Mouse (Mus musculus) midbrain, embryonic 11.5 days (tissue): ENCODE results near the gene Prkg1. TPM values are rescaled to one million over a fixed set of nuclear protein-coding genes. Genes with fewer than 3 reads are reported as not detected.

Source experiments
- ATAC-seq: fragments of 200-750 bp; cut with Nextera tagmentation; 2 replicates; pipeline ENCODE4 v1.8.0; 2017; ENCODE audit warnings: moderate TSS enrichment, moderate library complexity; ENCODE audit not compliant: low FRiP score
- DNase-seq: peaks from one replicate; pipeline ENCODE4 v3.0.0; 2015; ENCODE audit warnings: low spot score; ENCODE audit errors: missing footprints
- H3K27ac ChIP-seq: fragments of 300-500 bp; sonication (generic); 2 replicates; pipeline ENCODE4 v1.5.1; 2014; ENCODE audit warnings: low read depth, low read length
- H3K27me3 ChIP-seq: fragments of 300-500 bp; sonication (generic); 2 replicates; pipeline ENCODE4 v1.6.1; 2014; ENCODE audit warnings: mild to moderate bottlenecking, low read length, moderate library complexity, mixed read lengths; ENCODE audit not compliant: control insufficient read depth, insufficient read depth
- H3K36me3 ChIP-seq: fragments of 300-500 bp; sonication (generic); 2 replicates; pipeline ENCODE4 v1.6.1; 2014; ENCODE audit warnings: mild to moderate bottlenecking, low read length, moderate library complexity, mixed read lengths; ENCODE audit not compliant: control insufficient read depth, insufficient read depth
- H3K4me1 ChIP-seq: fragments of 300-500 bp; sonication (generic); 2 replicates; pipeline ENCODE4 v1.6.1; 2014; ENCODE audit warnings: low read length; ENCODE audit not compliant: control insufficient read depth, insufficient read depth
- H3K4me2 ChIP-seq: fragments of 300-500 bp; sonication (generic); 2 replicates; pipeline ENCODE4 v1.6.1; 2014; ENCODE audit warnings: mild to moderate bottlenecking, moderate library complexity
- H3K4me3 ChIP-seq: fragments of 300-500 bp; sonication (generic); 2 replicates; pipeline ENCODE4 v1.5.1; 2014; ENCODE audit warnings: low read depth, low read length
- H3K9ac ChIP-seq: fragments of 300-500 bp; sonication (generic); 2 replicates; pipeline ENCODE4 v1.6.1; 2014; ENCODE audit warnings: low read length
- H3K9me3 ChIP-seq: fragments of 300-500 bp; sonication (generic); 2 replicates; pipeline ENCODE4 v1.6.1; 2016; ENCODE audit warnings: low read length; ENCODE audit not compliant: control insufficient read depth
- WGBS: fragments of 180-500 bp; shearing (Covaris S2); extraction: QIAGEN DNeasy Blood & Tissue Kit; methylation state at CpG from one replicate; pipeline ENCODE4 v1.1.7; 2014; 5-methylcytosine and 5-hydroxymethylcytosine counted together
- polyA plus RNA-seq: library from polyadenylated mRNA; unstranded; fragments of >200 nt; fragmentation: Nextera tagmentation; extraction: Ambion mirVana; gene quantifications from 2 replicates; pipeline ENCODE4 v1.2.1, GENCODE M21; 2014

The Prkg1 gene
- polyA plus RNA-seq, 1 experiment from 2014 or later: 4.9 TPM

DNA sequence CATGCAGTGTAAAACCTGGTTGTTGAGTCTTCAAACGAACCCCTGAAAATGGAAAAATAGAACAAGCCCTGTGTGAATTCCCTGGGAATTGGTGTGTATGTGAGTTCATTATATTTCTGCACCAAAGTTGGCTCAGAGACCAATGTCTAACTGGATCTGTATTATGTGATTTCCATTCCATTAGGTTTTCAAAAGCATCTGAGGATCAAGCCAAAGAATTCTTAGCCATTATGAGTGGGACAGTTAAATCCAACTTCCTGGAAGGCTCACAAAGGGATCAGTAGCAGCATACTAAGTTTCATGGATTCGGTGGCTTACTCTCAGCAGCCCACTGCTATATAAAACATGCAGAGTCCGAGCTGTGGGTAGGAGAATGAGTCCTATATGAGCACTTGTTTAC is 1178.5 kb downstream of the Prkg1 start:
- Histone ChIP-seq H3K27ac (no peak overlapping the region), H3K4me1 (no peaks in the 10 kb centered on the region), H3K9ac (no peak overlapping the region), H3K4me3 (no peak overlapping the region), H3K36me3 (no peaks in the 10 kb centered on the region), H3K27me3 (no peaks in the 10 kb centered on the region), H3K9me3 (no peaks in the 10 kb centered on the region), H3K4me2 (no peak overlapping the region)
- 77% methylated on average over 3 of the region's 3 CpGs for WGBS
- DNase-seq (no peak), ATAC-seq (no peak)

DNA sequence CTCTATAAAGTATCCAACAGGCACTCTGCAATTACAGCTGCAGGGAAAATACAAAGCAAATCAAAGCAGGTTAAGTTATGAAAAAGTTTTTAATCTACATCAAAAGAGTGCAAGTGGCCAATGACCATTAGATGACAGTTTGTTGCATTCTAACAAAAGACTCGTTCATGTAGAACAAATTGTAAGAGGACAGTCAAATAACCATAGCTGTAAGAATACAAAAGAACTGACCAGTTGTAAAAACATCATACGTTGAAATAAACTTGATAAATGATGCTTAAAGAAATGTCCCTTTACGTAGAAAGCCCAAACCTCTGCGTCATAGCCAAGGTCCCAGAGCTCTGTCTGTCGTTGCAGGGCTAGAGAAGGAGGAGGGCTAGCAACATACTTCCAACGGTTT is 1200.3 kb downstream of the Prkg1 start:
- WGBS: 63% methylated on average over 6 of the region's 6 CpGs
- DNase-seq (no peak), ATAC-seq (no peak)
- Histone ChIP-seq H3K4me3 (no peak overlapping the region), H3K9me3 (no peaks in the 10 kb centered on the region), H3K27ac (no peak overlapping the region), H3K4me2 (no peak overlapping the region), H3K4me1 (no peaks in the 10 kb centered on the region), H3K36me3 (no peaks in the 10 kb centered on the region), H3K27me3 (no peaks in the 10 kb centered on the region), H3K9ac (no peak overlapping the region)

DNA sequence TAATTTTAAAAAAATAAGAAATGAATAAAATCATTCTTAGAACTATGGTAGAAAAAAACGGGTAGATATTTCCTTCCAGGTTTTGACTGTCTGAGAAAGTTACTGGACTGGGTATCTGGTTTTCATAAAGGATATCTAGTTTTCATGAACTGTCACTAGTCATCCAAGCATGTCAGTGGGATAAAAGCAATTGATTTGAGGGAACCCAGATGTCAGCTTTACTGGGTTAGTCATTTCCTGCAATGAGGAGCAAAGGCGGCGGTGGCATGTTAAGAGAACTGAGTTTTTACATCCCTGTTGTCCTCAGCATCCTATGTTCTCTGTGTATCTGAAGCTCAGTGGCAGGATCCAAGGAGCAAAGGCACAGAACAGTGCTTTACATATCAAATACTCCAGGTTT is 1201.0 kb downstream of the Prkg1 start:
- DNase-seq (no peak), ATAC-seq (no peak)
- Histone ChIP-seq H3K27me3 (no peaks in the 10 kb centered on the region), H3K4me2 (no peak overlapping the region), H3K4me1 (no peaks in the 10 kb centered on the region), H3K4me3 (no peak overlapping the region), H3K9me3 (no peaks in the 10 kb centered on the region), H3K9ac (no peak overlapping the region), H3K36me3 (no peaks in the 10 kb centered on the region), H3K27ac (no peak overlapping the region)
- WGBS: 90% methylated on average over 3 of the region's 3 CpGs

DNA sequence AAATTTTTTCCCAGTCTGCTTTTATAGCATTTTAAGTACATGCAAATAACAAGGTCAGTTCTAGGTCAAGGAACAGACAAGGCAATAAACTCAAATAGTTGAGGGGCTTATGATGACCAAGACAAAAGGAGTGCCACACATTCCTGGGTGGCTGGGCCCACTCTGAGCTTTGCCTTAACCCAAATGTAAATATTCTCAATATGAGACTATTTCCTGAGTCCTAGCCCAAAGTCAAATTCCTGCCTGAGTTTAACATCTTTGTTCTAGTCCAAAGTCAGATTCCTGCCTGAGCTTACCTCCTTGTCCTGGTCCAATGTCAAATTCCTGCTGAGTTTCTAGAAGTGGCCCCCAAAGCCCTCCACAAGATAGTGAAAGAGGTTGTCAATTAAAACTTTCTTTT is 1206.8 kb downstream of the Prkg1 start:
- Histone ChIP-seq H3K4me2 (no peak overlapping the region), H3K27ac (no peak overlapping the region), H3K9ac (no peak overlapping the region), H3K4me1 (peaks cover 5% of the 10 kb centered on the region), H3K27me3 (no peaks in the 10 kb centered on the region), H3K36me3 (no peaks in the 10 kb centered on the region), H3K9me3 (no peaks in the 10 kb centered on the region), H3K4me3 (no peak overlapping the region)
- DNase-seq: no peak
- ATAC-seq: no peak

DNA sequence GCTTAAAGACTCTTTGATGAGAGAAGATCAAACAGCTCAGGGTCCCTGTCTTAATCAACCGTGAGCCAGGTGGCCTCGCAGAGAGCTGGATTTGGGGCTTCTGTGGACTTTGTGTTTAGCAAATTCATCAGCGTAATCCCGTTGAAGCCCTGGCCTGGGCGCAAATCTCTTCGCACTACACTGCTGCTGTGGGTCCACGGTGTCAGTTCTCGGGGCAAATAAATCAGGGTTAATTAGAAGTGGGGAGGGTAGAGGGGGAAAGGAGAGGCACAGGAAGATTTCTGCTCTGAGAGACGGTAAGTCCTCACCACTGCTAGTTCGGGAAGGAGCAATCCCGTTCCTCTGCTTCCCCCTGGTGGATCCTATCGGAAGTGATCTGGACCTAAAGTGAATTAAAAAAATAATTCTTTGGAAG is 1210.4 kb downstream of the Prkg1 start:
- under 1% methylated on average over 12 of the region's 12 CpGs for WGBS
- H3K4me1 ChIP-seq: peaks cover 8% of the 10 kb centered on the region
- DNase-seq: peak; percentile 99
- ATAC-seq: peak; percentile 70
- peaks cover 6% of the 10 kb centered on the region; the same call in 1 of the 2 replicates for H3K27me3 ChIP-seq
- H3K9me3 ChIP-seq: no peaks in the 10 kb centered on the region
- H3K36me3 ChIP-seq: no peaks in the 10 kb centered on the region
- no peak overlapping the region for H3K4me3 ChIP-seq
- H3K27ac ChIP-seq: no peak overlapping the region
- H3K9ac ChIP-seq: no peak overlapping the region
- H3K4me2 ChIP-seq: peak overlapping the region; percentile 43

DNA sequence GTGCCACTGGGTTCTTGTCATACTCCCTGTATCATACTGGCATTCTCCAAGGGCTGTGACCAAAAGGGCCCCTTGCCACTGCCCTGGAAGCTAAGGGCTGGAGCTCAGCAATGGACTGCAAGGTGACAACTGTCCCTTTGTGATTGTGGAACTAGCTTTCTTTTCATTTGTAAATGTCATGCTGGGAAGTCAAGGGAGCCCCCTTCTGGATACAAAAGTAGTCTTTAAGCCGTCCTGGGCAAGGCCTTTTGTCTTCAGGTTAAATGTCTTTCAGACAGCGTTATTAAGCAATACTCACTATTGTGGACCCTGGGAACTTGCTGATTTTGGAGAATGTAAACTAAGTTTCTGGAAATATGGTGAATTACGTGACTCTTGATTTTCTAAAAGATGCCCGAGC is 1211.1 kb downstream of the Prkg1 start:
- no peak overlapping the region for H3K27ac ChIP-seq
- H3K4me1 ChIP-seq: peaks cover 11% of the 10 kb centered on the region
- DNase-seq (peak; percentile 88), ATAC-seq (0 out of 2 replicates have a peak, but pooled peaks have one; percentile 15)
- no peaks in the 10 kb centered on the region for H3K36me3 ChIP-seq
- 3% methylated on average over 4 of the region's 4 CpGs for WGBS
- H3K9me3 ChIP-seq: no peaks in the 10 kb centered on the region
- H3K9ac ChIP-seq: no peak overlapping the region
- H3K4me2 ChIP-seq: no peak overlapping the region; the same call in 1 of the 2 replicates
- peaks cover 13% of the 10 kb centered on the region for H3K27me3 ChIP-seq
- H3K4me3 ChIP-seq: no peak overlapping the region

DNA sequence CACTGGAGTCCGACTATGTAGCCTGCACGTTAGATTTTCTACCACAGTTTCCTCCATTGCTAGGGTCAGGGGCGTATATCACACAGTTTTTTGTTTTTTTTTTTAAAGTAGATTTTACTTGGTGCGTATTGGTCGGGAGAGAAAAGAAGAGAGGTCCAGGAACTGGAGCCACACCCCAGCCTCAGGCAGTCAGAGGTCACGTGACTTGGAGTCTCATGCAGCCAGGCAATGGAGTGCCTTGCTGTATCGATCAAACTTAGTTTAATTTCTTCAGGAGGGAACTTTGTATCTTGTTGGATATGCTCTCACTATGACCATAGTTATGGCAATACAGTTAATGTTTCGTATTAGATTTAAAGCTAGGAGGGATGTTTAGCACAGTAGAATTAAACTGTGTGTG is 1212.6 kb downstream of the Prkg1 start:
- no peaks in the 10 kb centered on the region for H3K36me3 ChIP-seq
- no peak overlapping the region for H3K27ac ChIP-seq
- H3K4me2 ChIP-seq: no peak overlapping the region
- no peaks in the 10 kb centered on the region for H3K9me3 ChIP-seq
- H3K4me3 ChIP-seq: no peak overlapping the region
- no peak overlapping the region for H3K9ac ChIP-seq
- H3K27me3 ChIP-seq: peaks cover 27% of the 10 kb centered on the region
- no peak for ATAC-seq
- peaks cover 15% of the 10 kb centered on the region for H3K4me1 ChIP-seq
- no peak for DNase-seq
- 65% methylated on average over 8 of the region's 8 CpGs for WGBS

DNA sequence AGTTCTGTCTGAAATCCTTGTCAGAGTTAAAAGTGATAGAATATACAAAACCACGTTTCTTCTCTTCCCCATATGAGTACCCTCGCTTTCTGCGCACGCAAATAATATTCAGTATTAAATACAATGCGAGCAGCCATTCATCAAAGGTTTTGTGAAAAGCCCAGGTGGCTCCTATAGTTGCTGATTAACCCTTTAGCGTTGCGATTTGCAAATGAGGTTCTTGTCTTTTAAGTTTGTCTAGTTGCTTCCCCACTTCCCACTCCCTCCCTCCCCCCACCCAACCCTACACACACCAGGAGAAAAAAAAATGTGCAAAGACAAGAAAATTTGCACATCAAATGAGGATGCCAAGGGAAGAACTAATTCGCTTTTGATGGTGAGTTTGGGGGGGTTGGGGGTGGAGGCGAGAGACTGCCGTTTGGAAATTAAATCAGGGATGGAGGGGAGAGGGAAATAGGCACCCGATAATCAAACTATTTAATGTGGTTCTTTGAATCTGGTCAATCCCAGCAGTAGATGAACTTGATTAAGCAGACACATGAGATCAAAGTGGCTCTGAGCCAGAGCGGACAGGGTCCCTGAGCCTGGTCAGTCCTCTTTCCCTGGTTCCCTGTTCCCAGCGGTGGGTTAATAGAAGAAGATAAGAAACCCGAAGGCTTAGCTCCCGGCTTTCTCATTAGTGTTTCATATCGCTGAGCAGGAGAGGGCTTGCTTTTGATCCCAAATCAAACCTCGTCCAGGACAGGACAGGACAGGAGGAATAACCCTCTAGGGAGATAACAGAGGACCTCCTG is 1214.8 kb downstream of the Prkg1 start:
- Histone ChIP-seq H3K9me3 (no peaks in the 10 kb centered on the region), H3K36me3 (no peaks in the 10 kb centered on the region), H3K4me3 (peak overlapping the region; percentile 33), H3K9ac (no peak overlapping the region), H3K4me2 (peak overlapping the region; percentile 62), H3K27me3 (peaks cover 36% of the 10 kb centered on the region), H3K4me1 (peaks cover 15% of the 10 kb centered on the region), H3K27ac (no peak overlapping the region)
- under 1% methylated on average over 17 of the region's 17 CpGs for WGBS
- ATAC-seq (peak; percentile 28; the same call in 1 of the 2 replicates), DNase-seq (peak; percentile 90)

DNA sequence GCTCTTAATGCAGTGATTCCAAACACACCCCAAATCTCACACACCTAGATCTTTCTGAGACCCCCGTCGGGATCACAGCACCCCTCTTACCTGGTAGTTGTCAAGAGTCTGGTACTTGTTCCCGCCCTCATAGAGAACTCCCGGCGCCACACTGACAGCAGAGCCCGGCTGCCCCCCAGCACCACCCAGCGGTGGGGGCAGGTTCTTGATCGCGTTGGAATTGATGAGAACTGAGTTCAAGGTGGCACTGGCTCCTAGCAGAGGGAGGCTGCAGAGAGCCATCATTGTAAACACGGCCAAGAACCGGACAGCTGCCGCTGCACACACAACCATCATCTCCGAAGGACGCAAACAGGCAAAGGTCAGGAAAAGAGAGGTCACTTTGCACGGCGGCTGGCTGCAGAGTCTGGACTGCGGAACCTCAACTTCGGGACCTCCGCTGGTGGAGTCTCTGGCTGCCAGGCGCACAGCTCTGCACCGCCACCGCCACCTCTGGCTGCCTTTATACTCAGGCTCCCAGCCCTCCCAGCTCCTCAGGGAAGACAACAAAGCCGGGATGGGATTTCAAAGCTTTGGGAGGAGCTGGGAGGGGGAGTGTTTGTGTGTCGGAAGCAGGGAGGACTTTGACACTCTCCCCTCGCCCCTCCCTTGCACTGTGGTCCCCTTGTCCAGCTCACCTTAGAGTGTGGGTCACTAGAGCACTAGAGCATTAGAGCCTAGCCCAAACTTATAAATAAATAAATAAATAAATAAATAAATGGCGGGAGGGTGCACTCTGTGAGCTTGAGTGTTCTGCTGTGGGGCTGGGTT is 1215.6 kb downstream of the Prkg1 start, which contains the start of gene Dkk1:
Gene Dkk1, minus strand, starts transcription at position 622 of the 810 bp plus-strand sequence.
- DNase-seq (peak; percentile 97), ATAC-seq (peak; percentile 75)
- Histone ChIP-seq H3K27ac (no peak within 1 kb of the TSS), H3K9me3 (no peaks in the 10 kb centered on the region), H3K9ac (no peak within 1 kb of the TSS), H3K36me3 (no peaks in the 10 kb centered on the region), H3K27me3 (peaks cover 36% of the 10 kb centered on the region), H3K4me2 (peak within 1 kb of the TSS; percentile 62), H3K4me3 (peak within 1 kb of the TSS; percentile 33), H3K4me1 (peaks cover 15% of the 10 kb centered on the region)
- WGBS: under 1% methylated on average over 26 of the region's 26 CpGs
